Mouse (Mus musculus) kidney, postnatal 36 days (tissue): Measurements from ENCODE around the gene Zfp281.

Experiments
- DNase-seq, 2 experiments: peaks; one replicate each; pipeline ENCODE4 v3.0.0; 2021 to 2022; ENCODE audit warnings: mixed read lengths in 2 of 2

The Zfp281 gene

DNA sequence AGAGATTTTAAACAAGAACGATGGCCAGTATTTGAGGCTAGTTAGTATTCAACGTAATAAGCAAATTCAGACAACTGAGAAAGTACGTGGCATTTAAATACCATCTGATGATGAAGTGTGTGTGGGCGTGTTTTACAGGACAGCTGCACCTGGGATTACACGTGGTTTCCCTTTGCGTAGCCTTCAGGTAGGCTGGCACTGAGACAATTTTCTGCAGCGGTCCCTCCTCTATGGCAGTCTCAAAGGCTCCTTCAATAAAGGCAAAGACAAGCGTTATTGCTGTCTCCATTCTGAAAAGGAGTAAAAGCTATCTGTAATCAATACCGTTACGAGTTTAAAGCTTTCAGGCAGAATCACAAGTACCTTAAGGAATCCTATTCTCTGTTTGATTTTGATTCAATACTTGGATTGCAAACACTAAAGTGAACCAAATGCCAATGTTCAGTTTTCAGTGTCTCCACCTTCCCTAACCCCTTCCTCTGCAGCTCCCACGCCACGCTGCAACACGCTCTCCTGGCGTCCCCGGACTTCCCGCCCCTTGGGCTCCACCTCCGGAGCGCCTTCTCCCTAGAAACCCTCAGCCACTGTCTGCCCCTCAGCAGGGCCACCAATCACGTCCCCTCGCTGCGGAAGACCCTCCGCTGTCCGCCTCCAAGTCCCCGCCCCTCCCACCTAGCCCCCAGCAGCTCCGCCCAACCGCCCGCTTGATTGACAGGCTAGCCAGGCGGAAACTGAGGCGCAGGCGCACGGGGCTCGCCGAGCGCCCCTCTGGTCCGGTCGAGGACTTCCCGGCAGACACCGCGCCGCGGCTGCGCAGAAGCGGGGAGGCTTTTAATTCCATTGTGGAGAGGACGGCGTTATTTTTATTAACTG lies at the start of gene Zfp281:
Zfp281 (plus strand) TSS at position 756 of the 873 bp plus-strand sequence.
- peak; percentile 96 to 98 for DNase-seq

DNA sequence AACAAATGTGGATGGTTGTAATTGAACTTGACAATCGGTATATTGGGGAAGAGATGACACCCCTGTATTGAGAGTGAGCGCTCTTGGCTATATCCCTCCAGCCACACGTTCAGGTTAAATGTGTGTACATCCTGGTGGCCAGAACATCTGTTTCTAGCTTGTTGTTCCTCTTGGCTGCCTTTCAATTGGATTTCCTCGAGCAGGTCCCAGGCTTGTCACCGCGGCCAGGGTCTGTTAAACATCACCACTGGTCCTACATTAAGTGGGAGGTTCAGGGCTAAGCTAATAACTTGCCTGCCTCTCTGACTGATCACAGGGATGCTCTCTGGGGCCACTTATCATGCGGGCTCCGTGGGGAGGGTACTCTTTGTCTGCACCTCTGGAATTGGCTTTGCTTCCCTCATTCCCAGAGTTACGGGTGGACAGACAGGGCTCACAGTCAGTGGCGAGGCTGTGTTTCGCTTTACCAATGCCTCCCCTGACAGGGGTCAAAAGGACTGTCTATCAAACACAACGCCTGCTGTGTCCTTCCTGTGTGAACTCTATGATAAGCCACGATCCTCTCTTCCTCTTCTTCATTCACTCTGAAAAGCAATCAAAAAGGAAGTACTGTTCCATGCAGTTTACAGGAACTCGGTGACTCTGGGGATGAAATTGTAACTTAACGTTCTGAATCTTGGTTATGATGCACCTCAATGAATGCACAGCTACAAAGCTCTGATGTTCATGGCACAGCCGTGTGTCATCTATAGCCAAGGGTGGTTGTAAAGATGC lies 46.6 kb upstream of the Zfp281 start:
- DNase-seq = peak in 1 of 2 experiments; percentile 11

DNA sequence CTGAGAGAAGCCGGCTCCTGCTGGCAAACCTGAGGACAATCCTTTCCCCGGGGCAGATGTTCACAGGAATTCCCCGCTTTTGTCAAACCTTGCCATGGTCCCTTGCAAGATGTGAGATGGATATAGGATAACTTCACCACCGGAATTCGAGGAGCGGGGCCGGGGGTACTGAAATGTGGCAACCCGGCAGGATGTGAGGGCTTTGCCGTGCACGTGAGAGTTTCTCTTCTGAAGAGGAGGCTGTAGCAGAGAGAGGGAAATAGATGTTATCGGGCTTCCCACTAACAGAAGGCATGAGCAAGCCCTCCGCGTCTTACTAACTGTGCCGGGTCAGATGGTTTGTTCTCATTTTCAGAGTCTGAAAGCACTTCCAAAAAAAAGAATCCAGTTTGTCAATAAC lies 45.3 kb upstream of the Zfp281 start:
- DNase-seq = no peak

DNA sequence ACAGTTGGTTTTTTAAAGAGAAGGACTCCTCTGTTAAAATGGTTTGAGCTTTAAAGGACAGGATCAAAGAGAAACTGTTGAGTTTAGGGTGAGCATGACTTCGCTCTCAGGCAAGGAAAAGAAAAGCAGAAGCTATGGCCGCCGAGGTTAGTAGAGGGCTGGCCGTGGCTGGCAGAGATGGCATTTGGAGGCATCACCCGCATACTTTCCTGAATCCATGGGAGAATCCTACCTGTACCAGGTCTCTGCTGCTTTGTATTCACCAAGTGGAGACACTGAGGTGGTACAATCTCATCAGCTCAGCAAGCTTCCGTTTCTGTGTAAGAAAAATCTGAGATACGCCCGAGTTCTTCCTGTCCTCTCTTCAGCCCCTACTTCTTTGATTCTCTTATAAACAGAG lies 44.4 kb upstream of the Zfp281 start:
- DNase-seq = no peak

DNA sequence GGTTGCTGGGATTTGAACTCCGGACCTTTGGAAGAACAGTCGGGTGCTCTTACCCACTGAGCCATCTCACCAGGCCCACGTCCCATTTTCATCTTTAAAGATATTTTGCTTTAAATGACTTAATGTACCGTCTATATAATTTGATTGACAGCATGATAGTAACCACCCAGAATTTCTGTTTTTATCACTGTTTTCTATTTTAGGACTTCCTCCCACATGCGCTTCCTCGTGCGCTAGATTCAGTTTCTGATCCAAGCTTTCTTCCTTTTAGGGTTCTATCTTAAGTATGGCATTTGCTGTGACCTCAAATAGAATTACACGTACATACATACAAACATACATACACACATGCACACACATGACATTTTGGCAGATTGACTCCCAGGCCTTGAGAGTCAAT lies 42.9 kb upstream of the Zfp281 start:
- no peak for DNase-seq

DNA sequence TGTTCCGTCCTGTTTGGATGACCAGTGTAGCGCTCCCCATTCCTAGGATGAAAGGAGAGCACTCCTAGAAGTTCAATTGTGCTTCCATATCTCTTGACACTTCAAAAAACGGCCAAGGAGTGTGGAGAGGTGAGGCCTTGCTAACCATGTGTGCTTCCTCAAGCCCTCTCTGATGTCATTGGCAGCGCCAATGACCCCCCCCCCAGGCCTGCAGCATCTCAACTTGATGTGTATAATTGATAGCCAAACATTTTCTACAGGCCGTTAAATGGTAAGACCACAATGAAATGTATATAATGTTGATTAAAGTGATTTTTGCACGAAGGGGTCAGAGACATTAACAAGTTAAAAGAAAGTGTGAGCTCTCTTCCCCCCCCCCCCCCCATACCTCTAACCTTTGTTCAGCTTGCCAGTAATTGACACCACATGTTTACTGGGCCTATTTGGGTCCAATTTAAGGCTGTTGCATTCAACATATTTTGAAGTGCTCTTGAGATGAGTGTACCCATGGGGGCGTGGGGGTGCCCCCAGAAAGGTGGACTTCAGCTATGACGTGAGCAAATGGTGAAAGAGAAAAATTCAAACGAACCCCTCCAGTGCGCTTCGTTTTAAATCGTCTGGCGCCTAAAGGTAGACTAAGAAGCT lies 36.8 kb upstream of the Zfp281 start:
- DNase-seq = no peak

DNA sequence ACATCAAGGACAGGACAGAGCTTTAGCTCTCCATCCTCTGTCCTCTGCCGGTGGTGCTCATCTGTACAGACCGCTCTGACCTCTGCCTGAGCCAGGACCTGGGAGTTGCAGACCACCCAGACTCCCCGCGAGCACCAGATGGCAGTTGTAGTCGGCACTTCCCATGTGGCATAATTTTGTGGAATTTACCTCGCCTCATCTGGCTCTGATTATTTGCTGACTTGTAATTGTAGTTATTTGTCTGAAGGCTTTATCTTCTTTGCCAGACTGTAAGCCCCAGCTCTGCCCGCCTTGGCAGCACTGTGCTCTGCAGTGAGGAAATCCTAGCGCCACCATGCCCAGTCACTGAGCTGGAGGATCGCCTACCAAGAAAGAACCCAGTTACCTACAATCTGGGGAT lies 35.8 kb upstream of the Zfp281 start:
- no peak for DNase-seq

DNA sequence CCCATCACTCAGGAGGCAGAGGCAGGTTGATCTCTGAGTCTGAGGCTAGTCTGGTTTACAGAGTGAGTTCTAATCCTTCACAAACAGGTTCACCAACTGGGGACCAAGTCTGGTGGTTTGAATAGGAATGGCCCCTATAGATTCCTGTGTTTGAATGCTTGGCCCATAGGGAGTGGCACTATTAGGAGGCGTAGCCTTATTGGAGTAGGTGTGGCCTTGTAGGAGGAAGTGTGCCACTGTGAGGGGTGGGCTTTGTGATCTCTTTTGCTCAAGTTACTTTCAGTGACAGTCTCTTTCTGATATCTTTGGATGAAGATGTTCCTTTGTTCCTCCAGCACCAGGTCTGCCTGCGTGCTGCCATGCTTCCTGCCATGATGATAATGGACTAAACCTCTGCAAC lies 32.0 kb upstream of the Zfp281 start:
- DNase-seq = no peak

DNA sequence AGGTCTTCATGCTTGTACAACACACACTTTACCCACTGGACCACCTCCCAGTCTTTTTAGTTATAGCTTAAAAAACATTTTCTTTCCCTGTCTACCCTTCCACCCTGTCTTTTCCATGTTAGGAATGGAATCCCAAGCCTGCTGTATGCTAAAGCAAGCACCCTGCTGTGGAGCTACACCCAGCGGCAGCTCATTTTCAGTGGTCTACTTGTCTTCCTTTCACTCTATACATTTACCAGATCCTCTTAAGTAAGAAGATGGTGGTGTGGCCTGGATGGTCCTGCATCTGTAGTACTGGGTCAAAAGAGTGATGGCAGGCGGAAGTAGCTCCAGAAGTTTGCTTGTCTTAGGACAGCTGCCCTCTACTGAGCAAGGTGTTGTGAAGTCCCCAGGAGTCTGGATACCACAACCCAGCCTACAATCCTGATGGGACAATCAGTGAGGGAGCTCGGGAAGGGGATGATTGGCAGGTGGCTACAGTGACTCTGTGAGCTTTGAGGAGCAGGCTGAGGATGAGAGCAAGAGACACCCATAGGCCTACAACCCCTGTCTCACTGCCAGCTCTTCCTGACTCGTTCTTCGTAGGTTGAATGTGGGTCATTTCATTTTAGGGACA lies 30.4 kb upstream of the Zfp281 start:
- no peak for DNase-seq

DNA sequence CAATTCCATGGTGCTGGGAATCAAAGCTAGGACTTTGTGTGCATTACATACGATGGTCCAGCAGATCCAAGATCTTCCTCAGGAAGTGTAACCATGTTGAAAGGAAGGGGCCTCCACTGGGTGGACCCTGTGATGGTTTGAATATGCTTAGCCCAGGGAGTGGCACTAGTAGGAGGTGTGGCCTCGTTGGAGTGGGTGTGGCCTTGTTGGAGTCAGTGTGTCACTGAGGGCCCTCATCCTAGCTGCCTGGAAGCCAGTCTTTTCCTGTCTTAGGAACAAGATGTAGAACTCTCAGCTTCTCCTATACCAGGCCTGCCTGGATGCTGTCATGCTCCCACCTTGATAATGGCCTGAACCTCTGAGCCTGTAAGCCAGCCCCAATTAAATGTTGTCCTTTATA lies 27.9 kb upstream of the Zfp281 start:
- DNase-seq = no peak

DNA sequence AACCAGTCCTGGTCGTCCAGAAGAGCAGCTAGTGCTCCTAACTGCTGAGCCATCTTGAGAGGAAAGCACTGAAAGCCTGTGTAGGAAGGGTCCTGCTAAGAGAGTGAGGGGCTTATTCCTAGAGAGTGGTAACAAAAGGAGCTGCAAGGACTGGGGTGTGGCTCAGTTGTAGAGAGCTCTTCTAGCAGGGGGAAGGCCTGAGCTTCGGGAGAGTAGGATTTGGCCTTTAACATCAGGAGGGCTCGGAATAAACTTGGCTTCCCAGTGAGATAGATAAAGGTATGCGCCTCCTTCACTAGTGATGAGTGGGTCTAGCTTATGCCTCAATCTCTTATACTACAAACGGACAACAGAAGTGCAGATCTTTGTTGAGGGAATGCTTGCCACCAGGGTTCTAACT lies 26.4 kb upstream of the Zfp281 start:
- no peak for DNase-seq

DNA sequence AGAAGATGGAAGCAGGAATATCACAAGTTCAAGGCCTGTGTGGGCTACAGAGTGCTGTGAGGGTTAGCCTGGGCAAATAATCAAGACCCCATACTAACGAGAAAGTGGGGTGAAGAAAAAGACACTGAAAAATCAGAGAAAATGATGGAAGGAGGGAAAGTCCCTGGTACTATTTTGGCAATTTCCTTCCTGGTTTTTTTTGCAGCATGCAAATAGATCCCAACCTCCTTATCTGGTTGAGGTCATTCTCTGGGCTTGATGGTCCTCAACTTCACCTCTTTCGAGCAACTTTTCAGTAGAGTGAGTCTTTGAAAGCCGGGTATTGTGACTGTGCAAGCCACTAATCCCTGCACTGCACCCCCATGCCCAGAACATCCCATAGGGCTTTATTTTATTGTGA lies 24.6 kb upstream of the Zfp281 start:
- no peak for DNase-seq

DNA sequence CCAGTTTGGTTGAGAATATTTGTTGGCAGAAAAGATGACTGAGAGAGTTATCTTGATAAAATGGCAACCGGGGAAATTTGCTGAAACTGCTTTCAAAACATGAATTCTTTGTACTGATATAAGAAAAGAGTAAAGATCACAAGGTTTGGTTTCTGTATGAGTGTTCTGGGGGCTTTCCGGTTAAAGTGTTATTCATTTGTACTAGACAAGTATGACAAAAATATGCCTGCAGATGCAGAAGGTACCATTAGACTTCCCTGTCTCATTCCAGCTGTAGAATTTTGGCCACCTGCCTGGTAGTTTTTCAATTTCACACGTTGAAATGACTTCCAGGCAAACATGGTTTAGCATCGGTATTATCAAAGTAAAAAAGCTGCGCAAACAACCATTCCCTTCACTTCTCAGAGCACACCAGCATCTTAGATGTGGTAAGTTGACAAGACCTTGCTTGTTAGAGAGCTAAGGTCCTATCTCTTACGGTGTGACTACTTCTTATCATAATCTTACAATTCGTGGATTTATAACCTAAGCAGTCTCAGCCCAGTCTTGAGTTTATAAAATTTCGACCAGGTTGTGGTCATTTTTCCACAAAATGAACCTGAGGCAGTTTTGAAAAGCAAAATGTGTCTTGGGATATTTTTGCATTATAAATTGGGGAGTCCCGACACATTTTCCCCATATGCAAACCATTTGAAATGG lies 23.9 kb upstream of the Zfp281 start:
- DNase-seq = no peak

DNA sequence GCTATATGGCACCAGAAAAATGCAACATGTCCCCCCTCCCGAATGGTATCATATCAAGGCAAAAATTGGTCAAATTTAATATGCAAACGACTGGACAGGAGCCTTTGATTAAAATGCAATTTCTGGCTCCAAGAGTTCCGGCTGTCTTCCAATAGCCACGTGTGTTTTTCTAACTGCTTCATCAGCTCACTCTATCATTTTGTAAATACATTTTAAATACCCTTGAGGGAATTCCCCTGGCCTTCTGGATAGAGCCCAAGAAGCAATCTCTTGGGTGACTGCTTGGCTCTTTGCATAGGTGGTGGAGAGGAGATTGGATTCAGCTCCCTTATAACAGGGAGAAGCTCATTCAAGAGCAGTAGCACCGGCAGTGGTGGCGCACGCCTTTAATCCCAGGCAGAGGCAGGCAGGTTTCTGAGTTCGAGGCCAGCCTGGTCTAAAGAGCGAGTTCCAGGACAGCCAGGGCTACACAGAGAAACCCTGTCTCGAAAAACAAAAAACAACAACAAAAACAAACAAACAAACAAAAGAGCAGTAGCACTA lies 23.3 kb upstream of the Zfp281 start:
- no peak for DNase-seq

DNA sequence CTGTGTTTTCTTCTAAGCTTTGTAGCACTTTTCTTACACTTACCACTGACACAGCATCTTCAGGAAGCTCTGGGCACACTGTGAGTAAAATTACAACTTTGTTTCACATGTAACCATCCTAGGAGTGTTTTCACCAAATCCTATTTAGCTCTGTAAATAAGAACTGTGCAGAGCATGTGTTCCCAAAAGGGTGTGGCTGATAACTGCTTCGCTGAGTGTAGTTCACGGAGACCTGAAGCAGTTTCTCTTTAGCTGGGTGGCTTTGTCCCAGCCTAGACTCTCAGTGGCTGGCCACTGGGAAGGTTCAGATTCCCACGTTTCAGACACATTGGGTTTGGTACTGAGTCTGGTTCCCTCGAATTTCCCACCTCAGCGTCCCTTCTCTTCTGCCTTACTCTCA lies 22.4 kb upstream of the Zfp281 start:
- DNase-seq = no peak

DNA sequence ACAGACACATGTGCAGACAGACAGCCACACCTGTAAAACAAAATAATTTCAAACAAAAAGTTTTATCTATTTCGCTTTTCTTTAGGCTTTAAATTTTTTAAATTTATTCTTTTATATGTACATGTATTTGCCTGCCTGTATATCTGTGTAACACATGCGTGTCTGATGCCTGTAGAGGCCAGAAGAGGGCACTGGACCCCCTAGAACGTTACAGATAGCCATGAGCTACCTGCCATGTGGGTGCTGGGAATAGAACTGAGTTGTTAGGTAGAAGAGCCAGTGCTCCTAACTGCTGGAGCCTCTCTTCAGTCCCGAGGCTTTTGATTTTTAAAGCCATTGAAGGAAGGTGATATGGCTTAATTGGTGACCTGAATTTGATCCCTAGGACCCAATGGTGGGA lies 20.5 kb upstream of the Zfp281 start:
- no peak for DNase-seq

DNA sequence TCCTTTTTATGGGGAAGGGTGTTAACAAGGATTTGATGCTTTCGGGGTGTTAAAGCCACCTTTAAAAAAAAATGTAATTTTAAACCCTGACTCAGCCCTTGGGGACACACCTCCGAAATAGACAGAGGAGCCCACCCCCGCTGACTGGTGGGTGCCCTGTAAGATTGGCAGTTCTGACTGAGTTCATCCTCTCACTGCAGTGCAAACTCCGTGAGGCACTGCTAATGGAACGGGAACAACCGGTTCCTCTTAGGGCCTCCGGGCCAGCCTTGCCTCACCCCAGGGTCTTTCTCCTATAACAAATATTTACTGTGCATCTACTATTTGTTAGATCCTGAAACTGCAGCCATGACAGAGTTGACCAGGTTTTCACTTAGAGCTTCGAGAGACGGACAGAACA lies 18.9 kb upstream of the Zfp281 start:
- no peak for DNase-seq

DNA sequence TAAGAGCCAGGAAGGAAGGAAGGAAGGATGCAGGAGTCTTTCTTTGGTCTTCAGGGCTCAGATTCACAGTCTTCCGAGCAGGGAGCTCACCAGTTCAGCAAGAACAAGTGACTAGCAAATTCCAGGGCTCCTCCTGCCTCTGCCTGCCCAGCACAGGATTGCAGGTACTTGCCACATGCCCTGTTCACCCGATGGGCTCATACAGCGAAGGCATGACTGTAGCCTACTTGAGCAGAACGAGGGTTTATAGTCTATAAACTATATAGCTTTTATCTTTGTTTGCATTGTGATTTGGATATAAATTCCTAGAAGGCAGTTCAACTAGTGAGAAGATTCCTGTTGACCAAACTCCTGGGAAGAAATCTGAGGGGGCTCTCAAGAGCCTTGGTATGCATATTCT lies 18.4 kb upstream of the Zfp281 start:
- no peak for DNase-seq

DNA sequence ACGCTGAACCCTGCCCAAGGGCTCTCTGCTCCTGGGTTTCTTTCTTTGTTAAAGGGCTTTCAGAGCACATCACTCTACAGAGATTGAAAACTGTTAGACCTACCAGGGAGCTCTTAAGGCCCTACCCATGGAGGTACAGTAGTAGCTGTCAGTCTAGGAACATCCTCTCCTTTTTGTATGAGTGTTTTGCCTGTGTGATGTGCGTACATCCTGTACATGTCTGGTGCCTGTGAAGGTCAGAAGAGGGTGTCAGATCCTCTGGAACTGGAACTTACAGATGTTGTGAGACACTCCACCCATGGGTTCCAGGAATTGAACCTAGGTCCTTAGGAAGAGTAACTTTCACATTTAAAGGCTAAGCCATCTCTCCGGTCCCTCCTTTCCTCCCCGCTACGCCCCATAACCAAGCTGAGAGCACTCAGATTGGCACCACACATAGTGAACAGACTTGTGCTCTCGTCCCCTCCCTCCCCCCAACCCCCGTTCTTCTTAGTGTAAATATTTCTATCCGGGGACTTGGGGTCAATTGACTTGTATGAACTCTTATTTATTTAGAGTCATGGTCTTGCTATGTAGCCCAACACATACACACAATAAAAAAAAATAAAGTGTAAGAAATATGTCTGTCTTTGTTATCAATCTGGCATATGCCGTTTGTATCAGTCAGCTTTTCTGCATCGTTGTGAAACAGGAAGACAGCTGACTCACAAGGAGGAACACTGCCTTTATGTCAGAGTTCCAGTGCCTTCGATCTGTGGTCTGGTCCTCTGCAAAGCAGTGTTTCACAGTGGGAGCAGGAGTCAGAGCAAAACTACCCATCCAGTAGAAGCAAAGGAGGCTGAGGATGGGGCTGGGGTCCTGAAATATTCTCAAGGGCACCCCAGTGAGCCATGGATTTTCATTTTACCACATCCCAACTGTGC lies 16.1 kb upstream of the Zfp281 start:
- DNase-seq = no peak

DNA sequence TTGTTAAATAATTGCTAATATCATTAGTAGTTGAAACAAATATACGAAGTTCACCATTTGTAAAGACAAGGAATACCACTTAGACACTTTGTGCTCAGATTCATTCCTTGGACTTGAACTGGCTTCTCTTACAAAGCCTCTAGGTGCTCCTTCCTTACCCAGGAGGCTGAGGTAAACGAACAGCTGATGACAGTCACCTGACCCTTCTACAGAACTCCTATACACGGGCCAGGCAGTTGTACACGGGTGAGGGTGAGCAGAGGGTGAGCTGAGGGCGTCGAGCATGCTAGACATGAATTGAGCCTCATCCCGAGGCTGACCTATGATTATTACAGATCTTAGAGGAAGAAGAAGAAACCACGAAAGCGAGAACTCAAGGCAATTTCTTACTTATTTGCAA lies 12.9 kb upstream of the Zfp281 start:
- no peak for DNase-seq

DNA sequence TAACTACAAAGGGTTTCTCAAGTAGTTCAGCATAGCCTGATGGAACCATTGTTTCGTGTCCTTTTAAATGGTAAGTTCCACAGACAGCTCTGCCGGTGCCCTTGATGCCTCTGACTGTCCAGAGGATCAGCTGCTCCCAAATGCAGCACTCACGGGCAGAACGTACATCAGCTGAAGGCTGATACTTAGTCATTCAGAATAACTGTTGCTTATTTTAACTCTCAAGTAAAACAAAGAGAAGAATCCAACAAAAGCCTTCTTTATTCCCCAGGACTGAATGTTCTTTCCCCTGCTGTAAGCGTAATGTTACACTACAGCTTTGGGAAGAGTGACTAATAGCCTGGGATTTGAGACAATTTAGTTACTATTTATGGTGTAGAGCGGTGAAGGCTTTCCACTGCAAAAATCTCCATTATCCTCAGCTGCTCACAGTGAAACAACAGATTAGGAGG lies 11.4 kb upstream of the Zfp281 start:
- DNase-seq = no peak
